Mouse (Mus musculus): ENCODE data around the gene Agpat2. TPM values are rescaled to one million over a fixed set of nuclear protein-coding genes. Genes with fewer than 3 reads are reported as not detected.

Agpat2 gene
- polyA plus RNA-seq, 1 experiment from 2014 or later, result 215 TPM

DNA sequence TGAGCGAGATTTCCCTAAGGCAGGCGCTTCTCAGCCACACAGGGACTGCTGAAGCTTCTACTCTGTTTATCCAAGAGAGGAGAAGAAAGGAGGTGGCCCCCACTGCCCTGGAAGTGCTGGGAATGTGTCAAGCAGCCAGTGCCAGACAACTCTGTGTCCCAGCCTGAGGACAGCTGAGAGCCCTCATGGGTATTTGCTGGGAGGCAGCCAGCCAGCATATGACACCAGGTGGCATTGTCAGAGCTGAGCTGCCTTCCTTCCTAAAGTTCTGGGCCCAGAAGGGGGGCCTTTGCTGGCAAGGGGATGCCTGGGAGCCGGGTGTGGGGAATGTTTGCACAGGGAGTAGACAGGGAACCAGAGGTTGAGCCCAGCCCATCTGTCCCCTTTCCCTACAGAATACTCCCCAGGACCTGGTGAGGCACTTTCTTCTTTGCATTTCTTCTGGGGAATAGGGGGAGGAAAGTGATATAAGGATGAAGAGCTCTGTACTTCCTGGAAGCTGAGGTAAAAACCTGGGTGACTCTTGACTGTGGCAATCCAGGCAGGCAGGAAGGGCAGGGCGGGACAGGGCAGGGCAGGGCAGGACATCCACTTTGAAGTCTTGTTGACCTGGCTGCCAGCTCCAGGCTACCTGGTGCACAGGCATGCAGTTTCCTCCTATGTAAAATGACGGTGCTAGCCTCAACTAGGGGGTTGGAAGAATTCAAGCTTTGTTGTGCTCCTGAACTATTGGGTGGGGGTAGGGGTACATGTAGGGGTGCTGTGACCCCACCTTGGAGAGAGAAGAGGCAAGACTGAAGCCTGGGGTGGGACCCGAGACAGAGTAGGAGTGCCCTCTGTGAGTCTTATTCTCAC, 3.1 kb upstream of the Agpat2 start:
- H3K27me3 ChIP-seq (ENCODE audit: insufficient read depth, low read length), result no peaks in the 10 kb centered on the region
- peak overlapping the region; percentile 10 for H3K4me2 ChIP-seq (ENCODE audit: low read depth, low read length)
- no peak overlapping the region for H3K4me3 ChIP-seq (ENCODE audit: low read depth, low read length)
- 37% methylated on average over 6 of the region's 6 CpGs for WGBS (ENCODE audit: insufficient replicate concordance)
- H3K4me1 ChIP-seq (ENCODE audit: insufficient read depth), result peaks cover 19% of the 10 kb centered on the region
- no peaks in the 10 kb centered on the region for H3K36me3 ChIP-seq (replicated peaks; ENCODE audit: insufficient read depth, low read length)
- no peak overlapping the region for H3K9ac ChIP-seq (replicated peaks)
- TF ChIP-seq EP300 (IDR thresholded peaks at IDR 0.05; ENCODE audit: low read depth) (no peak), CTCF (IDR thresholded peaks at IDR 0.05; ENCODE audit: low read depth) (no peak)
- H3K27ac ChIP-seq (ENCODE audit: low read depth), result peak overlapping the region; percentile 69
- ATAC-seq (no peak), DNase-seq (no peak)
- H3K9me3 ChIP-seq (ENCODE audit: low read length), result no peaks in the 10 kb centered on the region

GRCm38 (mm10) chr2:26606579-26606978, 2.4 kb upstream of the Agpat2 start:
- Histone ChIP-seq H3K27me3 (ENCODE audit: insufficient read depth, low read length) (no peaks in the 10 kb centered on the region), H3K36me3 (replicated peaks; ENCODE audit: insufficient read depth, low read length) (no peaks in the 10 kb centered on the region), H3K4me3 (ENCODE audit: low read depth, low read length) (no peak overlapping the region), H3K27ac (ENCODE audit: low read depth) (peak overlapping the region; percentile 69), H3K4me2 (ENCODE audit: low read depth, low read length) (no peak overlapping the region; the same call in 1 of the 2 replicates), H3K9ac (replicated peaks) (no peak overlapping the region), H3K4me1 (ENCODE audit: insufficient read depth) (peaks cover 19% of the 10 kb centered on the region), H3K9me3 (ENCODE audit: low read length) (no peaks in the 10 kb centered on the region)
- ATAC-seq (no peak), DNase-seq (no peak)
- no peak for TF ChIP-seq CTCF (IDR thresholded peaks at IDR 0.05; ENCODE audit: low read depth)
- WGBS (ENCODE audit: insufficient replicate concordance), result 55% methylated on average over 3 of the region's 3 CpGs

DNA sequence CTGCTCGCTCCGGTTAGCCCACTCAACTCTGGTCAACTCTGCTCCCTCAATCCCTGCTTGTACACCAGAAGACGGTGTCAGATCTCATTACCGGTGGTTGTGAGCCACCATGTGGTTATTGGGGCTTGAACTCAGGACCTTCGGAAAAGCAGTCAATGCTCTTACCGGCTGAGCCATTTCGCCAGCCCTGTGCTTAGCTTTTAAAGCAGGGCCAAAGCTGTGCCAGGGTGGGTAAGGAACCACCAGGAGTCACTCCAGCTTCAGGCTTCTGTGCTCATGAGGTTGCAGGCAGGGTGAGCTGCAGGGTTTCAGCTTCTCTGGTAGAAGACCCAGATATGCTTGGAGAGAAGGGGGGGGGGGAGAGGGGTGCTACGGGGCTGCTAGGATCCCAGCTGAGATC, 1.1 kb upstream of the Agpat2 start:
- no peak overlapping the region for H3K4me3 ChIP-seq (ENCODE audit: low read depth, low read length)
- no peak overlapping the region; the same call in 1 of the 2 replicates for H3K27ac ChIP-seq (ENCODE audit: low read depth)
- no peaks in the 10 kb centered on the region for H3K36me3 ChIP-seq (replicated peaks; ENCODE audit: insufficient read depth, low read length)
- H3K9me3 ChIP-seq (ENCODE audit: low read length), result no peaks in the 10 kb centered on the region
- no peak overlapping the region for H3K9ac ChIP-seq (replicated peaks)
- TF ChIP-seq CTCF (IDR thresholded peaks at IDR 0.05; ENCODE audit: low read depth) (peak; percentile 18; the same call in 1 of the 2 replicates), EP300 (IDR thresholded peaks at IDR 0.05; ENCODE audit: low read depth) (no peak)
- no peak overlapping the region for H3K4me2 ChIP-seq (ENCODE audit: low read depth, low read length)
- 87% methylated on average over 8 of the region's 8 CpGs for WGBS (ENCODE audit: insufficient replicate concordance)
- peaks cover 19% of the 10 kb centered on the region for H3K4me1 ChIP-seq (ENCODE audit: insufficient read depth)
- DNase-seq (no peak), ATAC-seq (no peak)
- H3K27me3 ChIP-seq (ENCODE audit: insufficient read depth, low read length), result no peaks in the 10 kb centered on the region

- Histone ChIP-seq H3K4me3 (ENCODE audit: low read depth, low read length) (peak overlapping the region; percentile 64), H3K4me2 (ENCODE audit: low read depth, low read length) (peak overlapping the region; percentile 73), H3K27me3 (ENCODE audit: insufficient read depth, low read length) (no peaks in the 10 kb centered on the region), H3K36me3 (replicated peaks; ENCODE audit: insufficient read depth, low read length) (no peaks in the 10 kb centered on the region), H3K27ac (ENCODE audit: low read depth) (peak overlapping the region; percentile 98), H3K9ac (replicated peaks) (peak overlapping the region; percentile 80), H3K9me3 (ENCODE audit: low read length) (no peaks in the 10 kb centered on the region), H3K4me1 (ENCODE audit: insufficient read depth) (peaks cover 34% of the 10 kb centered on the region)
- ATAC-seq (no peak), DNase-seq (peak; percentile 67)
- WGBS (ENCODE audit: insufficient replicate concordance), result 5% methylated on average over 6 of the region's 6 CpGs
- TF ChIP-seq EP300 (IDR thresholded peaks at IDR 0.05; ENCODE audit: low read depth) (peak; percentile 71), CTCF (IDR thresholded peaks at IDR 0.05; ENCODE audit: low read depth) (no peak)
Observed at GRCm38 (mm10) chr2:26603159-26603558, 1.1 kb downstream of the Agpat2 start.

GRCm38 (mm10) chr2:26602631-26603030, 1.6 kb downstream of the Agpat2 start:
- WGBS (ENCODE audit: insufficient replicate concordance), result 58% methylated on average over 5 of the region's 5 CpGs
- TF ChIP-seq EP300 (IDR thresholded peaks at IDR 0.05; ENCODE audit: low read depth) (no peak), CTCF (IDR thresholded peaks at IDR 0.05; ENCODE audit: low read depth) (no peak)
- Histone ChIP-seq H3K27me3 (ENCODE audit: insufficient read depth, low read length) (no peaks in the 10 kb centered on the region), H3K4me1 (ENCODE audit: insufficient read depth) (peaks cover 38% of the 10 kb centered on the region), H3K27ac (ENCODE audit: low read depth) (peak overlapping the region; percentile 98), H3K9me3 (ENCODE audit: low read length) (no peaks in the 10 kb centered on the region), H3K9ac (replicated peaks) (peak overlapping the region; percentile 80), H3K4me3 (ENCODE audit: low read depth, low read length) (peak overlapping the region; percentile 64), H3K36me3 (replicated peaks; ENCODE audit: insufficient read depth, low read length) (no peaks in the 10 kb centered on the region), H3K4me2 (ENCODE audit: low read depth, low read length) (peak overlapping the region; percentile 73)
- DNase-seq (peak; percentile 13), ATAC-seq (no peak)

DNA sequence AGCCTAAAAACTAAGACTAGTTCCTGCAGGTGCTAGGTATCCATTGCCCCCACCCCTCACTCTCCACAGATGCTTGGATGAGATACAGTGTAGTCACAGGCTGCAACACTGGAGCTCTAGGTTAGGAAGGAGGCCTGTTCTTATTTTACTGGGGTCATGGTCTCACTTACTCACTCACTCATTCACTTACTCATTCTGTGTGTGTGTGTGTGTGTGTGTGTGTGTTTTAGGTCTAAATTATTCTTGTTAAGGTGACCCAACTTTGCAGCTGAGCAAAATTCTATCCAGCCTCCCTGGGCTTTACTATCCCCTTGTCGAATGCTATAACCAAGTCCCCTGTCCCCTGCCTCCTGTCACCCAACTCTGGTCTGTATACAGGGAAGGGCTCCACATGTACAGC, 2.6 kb downstream of the Agpat2 start:
- peaks cover 8% of the 10 kb centered on the region; the same call in 1 of the 2 replicates for H3K36me3 ChIP-seq (replicated peaks; ENCODE audit: insufficient read depth, low read length)
- no peaks in the 10 kb centered on the region for H3K27me3 ChIP-seq (ENCODE audit: insufficient read depth, low read length)
- peak overlapping the region; percentile 80 for H3K9ac ChIP-seq (replicated peaks)
- ATAC-seq (no peak), DNase-seq (no peak)
- H3K4me1 ChIP-seq (ENCODE audit: insufficient read depth), result peaks cover 41% of the 10 kb centered on the region
- H3K9me3 ChIP-seq (ENCODE audit: low read length), result no peaks in the 10 kb centered on the region
- no peak for TF ChIP-seq EP300 (IDR thresholded peaks at IDR 0.05; ENCODE audit: low read depth)
- TF ChIP-seq CTCF (IDR thresholded peaks at IDR 0.05; ENCODE audit: low read depth), result no peak
- peak overlapping the region; percentile 64 for H3K4me3 ChIP-seq (ENCODE audit: low read depth, low read length)
- H3K4me2 ChIP-seq (ENCODE audit: low read depth, low read length), result peak overlapping the region; percentile 73
- H3K27ac ChIP-seq (ENCODE audit: low read depth), result peak overlapping the region; percentile 98
- 68% methylated on average over 1 of the region's 1 CpGs for WGBS (ENCODE audit: insufficient replicate concordance)
